Mouse (Mus musculus) yolk sac, embryonic 10.5 days (tissue): ENCODE results near the gene Fndc10.
A peak's percentile ranks its signal among the peaks of the same experiment; 100 is the strongest.
"Not testable (repeated sequence)": the region's sequence is repeated elsewhere in the genome, so short reads cannot be mapped to it uniquely, and the experiment has no call there.

ENCODE experiments used
- DNase-seq: peaks from one replicate; pipeline ENCODE4 v3.0.0-alpha.2; 2017; ENCODE audit warnings: low spot score

The Fndc10 gene

GRCm38 (mm10) chr4:155687764-155688163 is 6.4 kb upstream of the Fndc10 start:
- not testable (repeated sequence) for DNase-seq

- DNase-seq: no peak
Observed at GRCm38 (mm10) chr4:155690571-155691375, 3.4 kb upstream of the Fndc10 start.

- no peak for DNase-seq
Observed at GRCm38 (mm10) chr4:155692421-155692820, 1.7 kb upstream of the Fndc10 start.

GRCm38 (mm10) chr4:155694482-155695401 is 600 bp downstream of the Fndc10 start:
- DNase-seq: peak; percentile 39

GRCm38 (mm10) chr4:155695531-155696062 is 1.5 kb downstream of the Fndc10 start:
- DNase-seq: no peak

GRCm38 (mm10) chr4:155696261-155697255 is 2.4 kb downstream of the Fndc10 start:
- DNase-seq: no peak

GRCm38 (mm10) chr4:155700425-155700824 is 6.3 kb downstream of the Fndc10 start:
- DNase-seq: no peak

GRCm38 (mm10) chr4:155703425-155703929 is 9.3 kb downstream of the Fndc10 start:
- no peak for DNase-seq

- DNase-seq: peak; percentile 96
Observed at GRCm38 (mm10) chr4:155704721-155705591, 10.8 kb downstream of the Fndc10 start, which contains the start of gene Ssu72. TSS of gene Ssu72 (plus strand) at chr4:155704800.

GRCm38 (mm10) chr4:155705592-155705929 is 11.4 kb downstream of the Fndc10 start:
- no peak for DNase-seq

GRCm38 (mm10) chr4:155708582-155708981 is 14.4 kb downstream of the Fndc10 start:
- no peak for DNase-seq

- no peak for DNase-seq
Observed at GRCm38 (mm10) chr4:155708988-155709387, 14.8 kb downstream of the Fndc10 start.

- no peak for DNase-seq
Observed at GRCm38 (mm10) chr4:155710521-155711252, 16.5 kb downstream of the Fndc10 start.

- DNase-seq: no peak
Observed at GRCm38 (mm10) chr4:155721668-155722083, 27.5 kb downstream of the Fndc10 start.

- no peak for DNase-seq
Observed at GRCm38 (mm10) chr4:155727993-155728392, 33.9 kb downstream of the Fndc10 start.

GRCm38 (mm10) chr4:155733267-155733666 is 39.1 kb downstream of the Fndc10 start:
- no peak for DNase-seq

- peak; percentile 94 for DNase-seq
Observed at GRCm38 (mm10) chr4:155734350-155734941, 40.3 kb downstream of the Fndc10 start, which contains the start of gene Tmem240. TSS of gene Tmem240 (plus strand) at chr4:155734800.

- DNase-seq: no peak
Observed at GRCm38 (mm10) chr4:155734951-155735702, 41.0 kb downstream of the Fndc10 start.
